Mouse (Mus musculus): ENCODE measurements at regions not wholly inside any gene's neighbourhood (a gene's known extent, or its start where the extent isn't known, plus 50 kb on each side); places are given as distances from the start of the nearest gene placed in this dataset.

DNA sequence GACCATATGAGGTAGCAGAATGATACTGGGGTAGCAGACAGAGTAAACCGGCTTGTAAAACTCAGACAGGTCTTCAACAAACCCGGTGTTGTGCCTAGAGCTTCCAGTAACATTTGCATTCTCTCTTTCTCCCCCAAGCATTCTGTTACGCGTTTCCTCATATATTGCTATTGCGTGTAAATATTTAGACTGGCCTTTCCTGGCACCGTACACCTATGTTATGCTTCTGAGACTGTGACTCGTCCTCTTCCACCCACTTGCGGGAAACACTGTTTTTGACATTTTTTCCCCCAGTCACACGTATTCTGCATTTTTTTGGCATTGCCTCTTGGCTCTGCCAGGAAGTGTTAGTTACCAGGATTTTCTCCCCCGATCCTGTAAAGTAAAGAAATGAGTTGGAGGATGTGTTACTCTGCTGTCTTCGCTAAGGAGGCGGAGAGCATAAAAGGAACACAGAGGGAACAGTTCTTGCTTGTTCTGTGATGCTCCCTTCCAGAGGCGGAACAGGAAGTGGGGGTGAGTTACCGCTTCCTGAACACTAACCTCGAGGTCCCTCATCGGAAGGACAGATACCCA, 233.7 kb upstream of the Tank start:
- Histone ChIP-seq H3K9ac (replicated peaks; ENCODE audit: low read length) (no peak overlapping the region), H3K27ac (ENCODE audit: low read length) (no peak overlapping the region), H3K4me1 (ENCODE audit: insufficient read depth, low read length) (peaks cover 15% of the 10 kb centered on the region), H3K36me3 (ENCODE audit: insufficient read depth, low read length) (no peaks in the 10 kb centered on the region), H3K9me3 (ENCODE audit: low read length) (no peaks in the 10 kb centered on the region), H3K4me3 (ENCODE audit: low read length) (peak overlapping the region; percentile 2; the same call in 1 of the 2 replicates), H3K4me2 (replicated peaks; ENCODE audit: low read depth, low read length) (peak overlapping the region; percentile 28), H3K27me3 (ENCODE audit: insufficient read depth, low read length) (no peaks in the 10 kb centered on the region)
- ATAC-seq (ENCODE audit: low FRiP score, low TSS enrichment), result no peak
- 66% methylated on average over 16 of the region's 16 CpGs for WGBS

- Histone ChIP-seq H3K27me3 (ENCODE audit: insufficient read depth, low read length) (no peaks in the 10 kb centered on the region), H3K4me3 (ENCODE audit: low read length) (no peak overlapping the region), H3K9me3 (ENCODE audit: low read length) (no peaks in the 10 kb centered on the region), H3K36me3 (ENCODE audit: insufficient read depth, low read length) (no peaks in the 10 kb centered on the region), H3K9ac (replicated peaks; ENCODE audit: low read length) (no peak overlapping the region), H3K4me2 (replicated peaks; ENCODE audit: low read depth, low read length) (no peak overlapping the region), H3K4me1 (ENCODE audit: insufficient read depth, low read length) (peaks cover 12% of the 10 kb centered on the region; the same call in 1 of the 2 replicates), H3K27ac (ENCODE audit: low read length) (no peak overlapping the region)
- no peak for ATAC-seq (ENCODE audit: low FRiP score, low TSS enrichment)
- 78% methylated on average over 5 of the region's 5 CpGs for WGBS
These were observed 237.1 kb upstream of the Tank start for GRCm38 (mm10) chr2:61341254-61341653.

DNA sequence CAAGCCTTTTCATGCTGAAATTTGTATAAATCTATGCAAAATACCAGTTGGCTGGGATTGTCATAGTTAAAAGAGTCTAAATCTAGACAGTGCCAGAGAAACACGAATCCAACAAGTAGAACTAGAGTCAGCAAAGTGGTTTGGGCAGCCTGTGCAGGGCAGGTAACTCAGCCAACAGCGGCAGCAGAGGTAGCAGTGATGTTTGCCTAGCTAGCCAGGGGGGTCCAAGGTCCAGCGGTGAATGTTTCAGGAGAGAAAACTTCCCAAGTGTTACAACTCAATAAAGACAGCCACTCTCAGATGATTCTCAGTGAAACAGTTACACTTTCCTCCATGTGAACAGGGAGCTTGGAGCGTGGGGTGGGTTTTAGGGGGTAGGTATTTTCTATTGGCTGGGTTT, 259.2 kb upstream of the Tank start:
- Histone ChIP-seq H3K27me3 (ENCODE audit: insufficient read depth, low read length) (no peaks in the 10 kb centered on the region), H3K4me2 (replicated peaks; ENCODE audit: low read depth, low read length) (no peak overlapping the region), H3K27ac (ENCODE audit: low read length) (no peak overlapping the region), H3K4me3 (ENCODE audit: low read length) (no peak overlapping the region), H3K36me3 (ENCODE audit: insufficient read depth, low read length) (no peaks in the 10 kb centered on the region), H3K4me1 (ENCODE audit: insufficient read depth, low read length) (no peaks in the 10 kb centered on the region), H3K9ac (replicated peaks; ENCODE audit: low read length) (no peak overlapping the region), H3K9me3 (ENCODE audit: low read length) (no peaks in the 10 kb centered on the region)
- WGBS, result 79% methylated on average over 4 of the region's 4 CpGs
- ATAC-seq (ENCODE audit: low FRiP score, low TSS enrichment), result no peak

DNA sequence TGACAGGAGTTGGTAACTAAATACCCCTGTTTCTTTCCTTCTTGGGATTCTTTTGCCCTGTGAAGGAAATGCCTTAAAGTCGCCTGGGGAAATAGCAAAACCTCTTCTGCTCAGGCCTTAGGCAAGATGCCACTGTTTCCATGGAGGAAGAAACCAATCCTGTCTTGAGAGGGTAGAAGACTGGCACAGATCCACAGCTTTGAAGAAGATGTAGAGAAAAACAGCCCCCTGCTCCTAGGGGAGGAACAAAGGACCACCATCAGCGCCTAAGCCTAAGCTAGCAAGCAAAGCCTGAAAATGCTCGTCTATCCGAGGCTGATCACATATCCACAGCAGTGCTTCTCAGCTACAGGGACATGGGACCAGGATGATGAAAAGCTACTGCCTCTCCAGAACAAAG, 268.0 kb upstream of the Tank start:
- no peak overlapping the region for H3K9ac ChIP-seq (replicated peaks; ENCODE audit: low read length)
- no peaks in the 10 kb centered on the region for H3K27me3 ChIP-seq (ENCODE audit: insufficient read depth, low read length)
- 72% methylated on average over 4 of the region's 4 CpGs for WGBS
- no peak overlapping the region for H3K4me2 ChIP-seq (replicated peaks; ENCODE audit: low read depth, low read length)
- H3K9me3 ChIP-seq (ENCODE audit: low read length), result no peaks in the 10 kb centered on the region
- ATAC-seq (ENCODE audit: low FRiP score, low TSS enrichment), result no peak
- H3K4me1 ChIP-seq (ENCODE audit: insufficient read depth, low read length), result no peaks in the 10 kb centered on the region
- H3K4me3 ChIP-seq (ENCODE audit: low read length), result no peak overlapping the region
- no peaks in the 10 kb centered on the region for H3K36me3 ChIP-seq (ENCODE audit: insufficient read depth, low read length)
- no peak overlapping the region for H3K27ac ChIP-seq (ENCODE audit: low read length)

DNA sequence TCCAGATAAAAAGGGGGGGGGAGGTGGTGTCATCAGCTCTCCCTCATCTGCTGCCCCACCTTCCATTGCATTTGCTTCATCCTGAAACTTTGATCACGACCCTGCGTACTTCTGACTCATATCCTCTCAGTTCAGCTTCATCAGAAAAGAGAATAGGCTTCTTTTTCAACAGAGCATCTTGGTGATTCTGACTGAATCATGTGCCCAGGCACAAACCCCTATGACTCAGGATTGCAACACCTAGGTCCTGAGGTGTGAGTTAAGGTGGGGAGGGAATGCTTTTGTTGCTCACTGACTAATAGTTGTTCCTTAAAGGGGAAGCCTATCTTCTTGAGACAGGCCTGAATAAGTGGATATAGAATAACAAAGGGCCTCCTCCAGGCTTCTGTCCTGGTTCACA, 269.2 kb upstream of the Tank start:
- H3K36me3 ChIP-seq (ENCODE audit: insufficient read depth, low read length), result no peaks in the 10 kb centered on the region
- H3K27me3 ChIP-seq (ENCODE audit: insufficient read depth, low read length), result no peaks in the 10 kb centered on the region
- no peak overlapping the region for H3K9ac ChIP-seq (replicated peaks; ENCODE audit: low read length)
- H3K4me1 ChIP-seq (ENCODE audit: insufficient read depth, low read length), result no peaks in the 10 kb centered on the region
- no peak overlapping the region for H3K4me2 ChIP-seq (replicated peaks; ENCODE audit: low read depth, low read length)
- H3K27ac ChIP-seq (ENCODE audit: low read length), result no peak overlapping the region
- WGBS, result 84% methylated on average over 2 of the region's 2 CpGs
- no peaks in the 10 kb centered on the region for H3K9me3 ChIP-seq (ENCODE audit: low read length)
- H3K4me3 ChIP-seq (ENCODE audit: low read length), result no peak overlapping the region
- ATAC-seq (ENCODE audit: low FRiP score, low TSS enrichment), result no peak

- Histone ChIP-seq H3K36me3 (ENCODE audit: insufficient read depth, low read length) (no peaks in the 10 kb centered on the region), H3K4me2 (replicated peaks; ENCODE audit: low read depth, low read length) (no peak overlapping the region), H3K27me3 (ENCODE audit: insufficient read depth, low read length) (no peaks in the 10 kb centered on the region), H3K9ac (replicated peaks; ENCODE audit: low read length) (no peak overlapping the region), H3K9me3 (ENCODE audit: low read length) (no peaks in the 10 kb centered on the region), H3K27ac (ENCODE audit: low read length) (no peak overlapping the region), H3K4me3 (ENCODE audit: low read length) (no peak overlapping the region), H3K4me1 (ENCODE audit: insufficient read depth, low read length) (peaks cover 6% of the 10 kb centered on the region)
- WGBS, result 53% methylated on average over 5 of the region's 5 CpGs
- ATAC-seq (ENCODE audit: low FRiP score, low TSS enrichment), result no peak
These were observed 281.2 kb upstream of the Tank start for GRCm38 (mm10) chr2:61297135-61297534.

GRCm38 (mm10) chr2:61296606-61297005, 281.8 kb upstream of the Tank start:
- Histone ChIP-seq H3K27ac (ENCODE audit: low read length) (no peak overlapping the region), H3K36me3 (ENCODE audit: insufficient read depth, low read length) (no peaks in the 10 kb centered on the region)
- whole genome bisulfite sequencing, result 76% methylated on average over 6 of the region's 6 CpGs

GRCm38 (mm10) chr2:61295261-61295964, 283.0 kb upstream of the Tank start:
- peak overlapping the region; percentile 47; the same call in 1 of the 2 replicates for H3K27ac ChIP-seq (ENCODE audit: low read length)
- ATAC-seq (ENCODE audit: low FRiP score, low TSS enrichment), result no peak

More at GRCm38 (mm10) chr2:61296606-61297005, 281.8 kb upstream of the Tank start:
- Histone ChIP-seq H3K4me1 (ENCODE audit: insufficient read depth, low read length) (peaks cover 6% of the 10 kb centered on the region), H3K4me3 (ENCODE audit: low read length) (no peak overlapping the region), H3K9ac (replicated peaks; ENCODE audit: low read length) (no peak overlapping the region), H3K27me3 (ENCODE audit: insufficient read depth, low read length) (no peaks in the 10 kb centered on the region), H3K4me2 (replicated peaks; ENCODE audit: low read depth, low read length) (no peak overlapping the region), H3K9me3 (ENCODE audit: low read length) (no peaks in the 10 kb centered on the region)
- ATAC-seq (ENCODE audit: low FRiP score, low TSS enrichment), result no peak

GRCm38 (mm10) chr2:61288246-61288645, 290.1 kb upstream of the Tank start:
- no peak overlapping the region for H3K4me2 ChIP-seq (replicated peaks; ENCODE audit: low read depth, low read length)
- no peak for ATAC-seq (ENCODE audit: low FRiP score, low TSS enrichment)
- 81% methylated on average over 2 of the region's 2 CpGs for WGBS
- H3K27ac ChIP-seq (ENCODE audit: low read length), result no peak overlapping the region
- no peak overlapping the region for H3K4me3 ChIP-seq (ENCODE audit: low read length)
- no peak overlapping the region for H3K9ac ChIP-seq (replicated peaks; ENCODE audit: low read length)
- no peaks in the 10 kb centered on the region for H3K27me3 ChIP-seq (ENCODE audit: insufficient read depth, low read length)
- no peaks in the 10 kb centered on the region for H3K36me3 ChIP-seq (ENCODE audit: insufficient read depth, low read length)
- H3K9me3 ChIP-seq (ENCODE audit: low read length), result no peaks in the 10 kb centered on the region
- peaks cover 11% of the 10 kb centered on the region for H3K4me1 ChIP-seq (ENCODE audit: insufficient read depth, low read length)

More at GRCm38 (mm10) chr2:61295261-61295964, 283.0 kb upstream of the Tank start:
- Histone ChIP-seq H3K9ac (replicated peaks; ENCODE audit: low read length) (no peak overlapping the region), H3K4me1 (ENCODE audit: insufficient read depth, low read length) (peaks cover 6% of the 10 kb centered on the region), H3K4me2 (replicated peaks; ENCODE audit: low read depth, low read length) (no peak overlapping the region), H3K4me3 (ENCODE audit: low read length) (no peak overlapping the region), H3K9me3 (ENCODE audit: low read length) (no peaks in the 10 kb centered on the region), H3K27me3 (ENCODE audit: insufficient read depth, low read length) (no peaks in the 10 kb centered on the region), H3K36me3 (ENCODE audit: insufficient read depth, low read length) (no peaks in the 10 kb centered on the region)
- whole genome bisulfite sequencing, result 49% methylated on average over 6 of the region's 6 CpGs

DNA sequence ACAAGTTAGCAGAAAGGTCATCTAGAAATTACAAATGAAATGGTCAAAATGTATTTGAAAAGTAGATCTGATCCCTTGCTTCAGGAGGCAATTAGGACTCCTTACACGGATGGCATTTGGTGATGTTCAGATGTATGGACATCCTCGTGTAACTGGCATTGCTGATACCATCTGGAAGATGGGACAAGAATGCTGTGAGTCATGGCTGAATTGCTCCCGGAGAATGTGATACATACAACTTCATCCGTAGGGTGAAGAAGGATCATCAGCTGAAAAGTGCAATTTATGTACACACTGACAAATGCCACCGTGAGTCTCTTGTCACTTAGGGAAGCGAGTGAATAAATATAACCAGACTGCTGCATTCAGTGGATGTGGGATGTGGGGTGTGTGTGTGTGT, 293.7 kb upstream of the Tank start:
- Histone ChIP-seq H3K27ac (ENCODE audit: low read length) (no peak overlapping the region), H3K4me2 (replicated peaks; ENCODE audit: low read depth, low read length) (no peak overlapping the region), H3K4me1 (ENCODE audit: insufficient read depth, low read length) (peaks cover 11% of the 10 kb centered on the region), H3K27me3 (ENCODE audit: insufficient read depth, low read length) (no peaks in the 10 kb centered on the region), H3K4me3 (ENCODE audit: low read length) (no peak overlapping the region), H3K9me3 (ENCODE audit: low read length) (no peaks in the 10 kb centered on the region), H3K9ac (replicated peaks; ENCODE audit: low read length) (no peak overlapping the region), H3K36me3 (ENCODE audit: insufficient read depth, low read length) (no peaks in the 10 kb centered on the region)
- WGBS, result 43% methylated on average over 6 of the region's 6 CpGs
- ATAC-seq (ENCODE audit: low FRiP score, low TSS enrichment), result no peak

All from kidney, embryonic 16.5 days (tissue).